Mouse (Mus musculus) left cerebral cortex, adult 18-20 months (tissue): ENCODE results near the gene Micu1. TPM values are rescaled to one million over a fixed set of nuclear protein-coding genes. Genes with fewer than 3 reads are reported as not detected.
"Not testable (repeated sequence)": the region's sequence is repeated elsewhere in the genome, so short reads cannot be mapped to it uniquely, and the experiment has no call there.

ENCODE experiments used
- DNase-seq, 2 experiments: peaks; one replicate each; pipeline ENCODE4 v3.0.0; 2021 to 2022; ENCODE audit warnings: low spot score in 2 of 2, mixed read lengths in 1 of 2
- long read RNA-seq, 2 experiments: library from polyadenylated mRNA; stranded (forward); transcript quantifications; one replicate each; pipeline ENCODE4 v2.0.0; 2021
- total RNA-seq, 2 experiments: library from RNA; stranded (reverse); gene quantifications; 2 replicates each; pipeline ENCODE4 v1.2.3; 2021

Micu1 gene
- 10 to 100 TPM; 89.9 to 92.1 TPM for total RNA-seq
- long read RNA-seq, experiment 1, transcript Micu1-204 (12 exons, 2,442 nt): major isoform, 50 of 65 reads
- long read RNA-seq, experiment 1, partial matches to known transcripts: 10 of 65 reads
- long read RNA-seq, experiment 1, other reads (novel, unspliced or antisense): 5 of 65 reads
- long read RNA-seq, experiment 2, transcript Micu1-204 (12 exons, 2,442 nt): major isoform, 21 of 27 reads
- long read RNA-seq, experiment 2, partial matches to known transcripts: 0 of 27 reads
- long read RNA-seq, experiment 2, other reads (novel, unspliced or antisense): 5 of 27 reads

DNA sequence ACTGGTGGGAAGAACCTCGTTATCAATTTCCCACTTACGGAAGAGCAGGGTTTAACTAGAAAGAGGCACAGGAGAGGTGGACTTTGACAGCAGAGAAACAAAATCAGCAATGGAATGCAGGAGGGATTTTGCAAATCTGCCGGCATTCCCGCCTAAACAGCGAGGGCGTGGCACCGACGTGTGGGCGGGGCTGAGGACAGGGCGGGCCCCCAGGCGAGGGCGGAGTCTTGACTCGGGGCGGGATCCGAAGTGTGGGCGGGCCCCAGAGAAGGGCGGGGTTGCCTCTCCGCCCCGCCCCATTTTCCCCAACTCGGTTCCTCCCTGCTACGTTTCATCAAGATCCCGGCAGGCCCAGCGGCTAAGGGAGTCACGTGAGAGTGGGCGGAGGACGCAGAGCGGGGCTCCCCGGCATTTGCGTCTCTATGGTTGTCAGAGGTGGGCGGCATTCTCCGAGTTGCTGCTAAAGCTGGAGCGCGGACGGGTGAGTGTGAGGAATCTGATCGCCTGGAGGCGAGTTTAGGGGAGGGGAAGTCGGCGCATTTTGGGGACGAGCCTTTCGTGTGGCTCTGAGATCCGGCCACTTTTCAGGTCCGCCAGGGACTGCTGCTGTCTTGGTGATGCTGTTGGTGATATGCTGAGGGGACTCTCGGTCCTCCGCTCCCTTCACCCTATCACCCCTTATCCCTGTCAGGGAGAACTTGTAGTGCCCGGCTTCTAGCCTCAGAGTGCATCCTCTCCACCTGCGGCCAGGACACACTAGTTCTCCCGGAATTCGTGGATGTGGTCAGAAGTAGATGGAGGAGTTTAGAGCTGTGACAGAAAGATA is at the start of gene Micu1:
TSS of gene Micu1 (plus strand) at position 271 of the 826 bp plus-strand sequence.
- DNase-seq: peak; percentile 97

DNA sequence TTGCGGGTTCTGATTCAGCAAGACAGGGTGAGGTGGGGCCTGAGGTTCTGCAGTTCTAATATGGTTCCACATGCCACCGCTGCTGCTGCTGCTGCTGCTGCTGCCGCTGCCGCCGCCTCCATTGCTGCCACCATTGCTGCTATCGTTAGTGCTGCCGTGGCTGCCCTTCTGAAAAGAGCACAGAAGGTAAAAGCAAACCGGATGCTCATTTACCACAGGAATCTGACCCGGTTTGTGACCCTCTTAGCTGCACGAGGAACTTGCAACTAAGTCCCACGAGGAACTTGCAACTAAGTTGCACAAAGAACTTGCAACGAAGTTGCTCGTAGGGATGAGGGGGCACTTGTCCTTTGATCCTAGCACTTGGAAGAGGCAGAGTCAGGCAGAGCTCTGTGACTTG is 45.5 kb upstream of the Micu1 start:
- DNase-seq: no peak

DNA sequence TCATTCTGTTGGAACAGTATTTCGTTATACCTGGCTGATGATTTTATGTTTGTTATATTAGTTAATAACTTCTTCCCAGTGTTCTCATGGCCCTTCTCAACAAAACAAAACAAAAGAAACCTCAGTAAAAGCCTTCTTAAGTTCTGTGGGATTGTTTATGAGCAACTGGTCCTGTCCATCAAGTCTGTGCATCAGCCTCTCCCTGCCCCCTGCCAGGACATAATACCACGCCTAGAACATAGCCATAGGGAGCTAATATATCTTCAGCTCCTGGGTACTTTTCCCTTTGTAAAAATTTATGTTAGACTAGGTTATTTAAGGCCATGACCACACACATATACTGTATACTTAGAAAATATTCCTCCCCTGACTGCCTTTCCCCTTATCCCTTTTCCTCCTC is 37.5 kb upstream of the Micu1 start:
- no peak for DNase-seq

DNA sequence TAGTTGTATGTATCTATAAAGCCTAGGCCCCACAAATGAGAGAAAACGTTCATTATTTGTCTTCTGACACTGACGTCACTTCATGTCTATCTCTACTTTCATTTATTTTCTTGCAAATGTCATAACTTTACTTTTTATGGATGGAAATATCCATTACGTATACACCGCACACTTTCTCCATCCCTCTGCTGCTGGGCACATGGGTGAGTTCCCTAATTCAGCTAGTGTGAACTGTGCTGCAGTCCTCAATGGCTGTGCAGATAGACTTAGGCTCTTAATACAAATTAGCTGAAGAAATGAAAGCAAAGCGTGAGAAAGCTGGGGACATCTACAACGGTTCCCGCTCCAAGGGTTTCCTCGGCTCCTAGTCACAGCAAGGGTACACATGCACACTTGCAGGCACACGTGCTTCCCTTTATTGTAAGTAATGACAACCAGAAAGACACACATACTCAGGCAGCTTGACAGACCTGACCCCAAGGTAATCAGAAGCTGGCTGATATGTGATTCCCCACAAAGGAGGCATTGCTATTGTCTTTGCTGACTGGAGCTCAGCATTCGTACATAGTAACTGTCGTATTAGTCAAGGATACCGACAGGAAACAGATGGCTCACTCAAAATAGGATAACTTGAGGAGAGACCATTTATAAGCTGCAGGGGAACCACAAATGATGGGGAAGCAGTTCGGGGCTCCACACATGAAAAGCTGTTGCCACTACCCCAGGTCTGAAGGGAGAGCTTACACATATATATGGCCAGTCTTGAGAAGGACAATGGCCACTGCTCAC is 36.6 kb upstream of the Micu1 start:
- DNase-seq: no peak

DNA sequence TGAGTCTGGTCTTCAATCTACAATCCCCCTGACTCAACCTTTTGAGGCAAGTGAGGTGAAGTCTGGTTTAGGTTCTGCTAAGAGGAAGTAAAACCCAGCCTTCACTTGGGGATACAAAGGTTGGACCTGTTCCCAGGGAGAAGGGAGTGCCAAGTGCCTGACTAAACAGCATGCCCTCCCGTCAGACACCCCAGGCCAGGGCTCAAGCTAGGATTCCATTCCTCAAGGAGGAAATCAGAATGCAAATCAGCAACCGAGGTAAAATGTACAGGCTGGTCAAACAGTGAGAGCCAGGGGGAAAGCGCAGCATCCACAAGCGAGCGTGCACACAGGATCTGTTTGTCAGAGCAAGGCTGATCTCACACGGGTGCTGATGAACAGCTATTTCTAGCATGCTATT is 34.9 kb upstream of the Micu1 start:
- DNase-seq: peak in 1 of 2 experiments; percentile 2

DNA sequence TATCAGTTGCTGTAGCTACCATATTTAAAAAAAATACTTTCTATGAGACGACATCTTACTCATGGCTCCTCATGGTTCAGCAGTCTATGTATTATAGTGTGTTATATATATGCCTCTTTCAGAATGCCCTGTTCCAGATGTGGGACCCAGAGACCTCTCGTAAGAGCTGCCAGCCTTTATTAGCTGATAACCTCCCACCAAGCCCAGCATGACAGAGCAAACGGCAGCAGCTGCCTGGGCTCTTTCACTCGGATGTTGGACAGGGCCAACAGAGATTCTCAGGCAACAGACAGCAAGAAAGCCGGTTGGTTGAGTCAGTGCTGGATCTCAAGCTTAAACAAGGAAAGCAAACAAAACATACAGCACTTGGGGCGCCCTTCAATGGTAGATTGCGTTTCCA is 33.8 kb upstream of the Micu1 start:
- no peak for DNase-seq

DNA sequence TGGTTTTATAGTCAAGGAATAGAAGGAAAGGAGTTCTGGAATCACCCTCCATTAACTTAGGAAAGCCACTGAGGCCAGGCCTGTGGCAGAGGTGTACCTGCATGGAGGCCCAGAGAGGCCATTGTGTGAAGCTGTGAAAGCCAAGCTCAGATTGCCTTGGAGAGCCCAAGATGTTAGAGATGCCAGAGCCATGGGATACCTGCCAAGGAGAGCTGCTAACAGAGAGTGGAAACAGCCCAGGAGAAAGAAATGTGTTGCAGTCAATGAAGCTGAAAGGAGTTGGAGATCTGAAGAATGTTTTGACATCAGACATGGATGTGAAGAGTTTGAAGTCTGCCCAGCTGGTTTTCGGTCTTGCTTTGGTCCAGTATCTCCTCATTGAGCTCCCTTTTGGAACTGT is 24.4 kb upstream of the Micu1 start:
- no peak for DNase-seq

DNA sequence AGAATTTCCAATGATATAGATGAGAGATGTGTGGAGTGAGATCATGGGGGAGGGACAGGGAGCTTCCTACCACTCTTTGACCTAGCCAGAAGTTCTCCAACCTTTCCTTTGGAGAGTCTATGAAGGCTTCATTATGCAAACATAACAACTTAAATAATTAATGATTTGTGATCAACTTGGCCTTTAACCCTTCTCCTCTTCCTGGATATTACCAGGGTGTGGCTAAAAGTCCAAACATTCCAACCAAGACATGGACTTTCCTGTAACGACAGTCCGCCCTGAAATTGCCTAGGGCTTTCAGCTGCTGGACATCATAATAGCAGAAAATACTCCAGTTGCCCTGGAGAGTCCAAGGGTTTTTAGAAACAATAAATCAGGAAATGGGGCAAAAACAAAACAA is 23.1 kb upstream of the Micu1 start:
- DNase-seq: no peak

DNA sequence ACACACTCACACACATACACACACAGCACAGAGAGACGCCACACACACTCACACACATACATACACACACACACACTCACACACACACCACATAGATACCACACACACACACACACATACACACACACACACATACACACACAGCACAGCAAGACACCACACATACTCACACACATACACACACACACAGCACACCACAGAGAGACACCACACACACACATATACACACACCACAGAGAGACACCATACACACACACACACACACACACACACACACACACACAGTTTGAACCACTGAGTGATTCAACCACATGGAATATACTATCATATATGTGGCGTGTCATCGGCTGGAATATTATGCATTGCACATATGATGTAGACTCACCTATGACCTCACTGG is 16.7 kb upstream of the Micu1 start:
- not testable (repeated sequence) for DNase-seq

DNA sequence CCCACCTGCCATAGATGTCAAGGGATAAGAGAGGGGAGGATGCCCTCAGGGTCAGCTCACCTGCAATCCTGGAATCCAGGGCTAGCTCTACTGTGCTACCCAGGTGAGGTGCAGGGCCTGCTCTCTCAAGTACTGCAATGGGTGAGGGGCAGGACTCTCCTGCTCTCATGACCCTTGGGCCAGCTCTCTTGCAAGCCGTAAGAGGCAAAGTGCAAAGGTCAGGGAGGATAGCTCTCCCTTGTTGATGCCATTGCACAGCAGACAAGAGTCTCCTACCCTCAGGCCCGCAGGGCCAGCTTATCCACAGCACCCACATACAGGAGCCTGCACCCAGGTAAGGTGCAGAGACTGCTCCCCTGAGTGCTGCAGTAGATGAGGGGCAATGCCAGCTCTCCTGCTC is 15.2 kb upstream of the Micu1 start:
- no peak for DNase-seq

DNA sequence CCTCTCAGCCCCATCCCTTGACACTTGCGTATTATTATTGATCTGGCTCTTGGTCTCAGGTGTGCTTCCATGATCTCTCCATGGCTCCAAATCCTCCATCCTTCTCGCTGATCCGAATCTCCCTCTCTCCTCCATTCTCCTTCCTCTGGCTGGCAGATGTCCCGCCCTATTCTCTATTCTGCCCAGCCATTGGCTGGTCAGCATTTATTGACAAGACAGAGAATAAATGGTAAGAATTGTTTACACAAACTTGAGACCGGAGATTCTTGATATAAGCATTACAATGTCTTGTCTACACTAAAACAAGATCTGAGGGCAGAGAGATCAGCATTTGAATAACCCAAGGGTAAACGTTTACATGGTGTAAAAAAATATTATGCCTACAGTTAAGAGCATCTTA is 12.4 kb upstream of the Micu1 start:
- no peak for DNase-seq

DNA sequence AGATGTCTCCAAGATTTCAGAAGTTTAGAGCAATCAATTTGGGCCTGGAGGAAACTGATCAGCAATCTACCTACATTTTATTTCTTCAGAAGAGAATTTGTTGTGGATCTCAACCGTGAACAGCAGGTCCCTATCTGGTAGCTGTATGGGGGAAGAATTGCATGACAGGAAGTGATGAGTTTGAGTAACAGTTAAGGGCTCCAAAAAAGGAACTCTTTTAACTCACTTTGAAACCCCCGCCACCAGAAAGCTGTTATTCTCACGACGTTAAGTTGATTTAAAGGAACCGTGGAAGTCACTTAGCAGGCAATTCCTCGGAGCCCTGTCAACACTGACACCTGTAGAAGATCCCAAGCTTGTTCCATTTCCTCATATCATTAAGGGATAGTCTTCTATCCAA is 9.8 kb upstream of the Micu1 start:
- DNase-seq: no peak

DNA sequence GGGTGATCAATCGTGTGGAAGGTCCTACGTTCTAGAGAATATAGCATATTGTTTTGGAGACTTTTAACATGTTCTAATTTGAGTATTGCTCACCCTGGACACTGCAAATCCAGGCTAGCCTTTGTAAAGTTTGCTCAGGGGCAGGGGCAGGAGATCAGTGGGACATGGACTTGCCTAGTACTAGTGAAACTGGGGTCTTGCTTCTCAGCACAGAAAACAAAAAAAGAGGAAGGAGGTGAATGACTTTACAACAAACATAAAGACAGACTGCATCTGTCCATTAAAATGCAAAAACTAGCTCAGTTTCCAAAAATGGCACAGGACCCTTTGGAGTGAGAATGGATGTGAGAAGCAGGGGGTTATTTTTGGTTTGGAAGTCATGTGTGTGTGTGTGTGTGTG is 8.2 kb upstream of the Micu1 start:
- DNase-seq: no peak

DNA sequence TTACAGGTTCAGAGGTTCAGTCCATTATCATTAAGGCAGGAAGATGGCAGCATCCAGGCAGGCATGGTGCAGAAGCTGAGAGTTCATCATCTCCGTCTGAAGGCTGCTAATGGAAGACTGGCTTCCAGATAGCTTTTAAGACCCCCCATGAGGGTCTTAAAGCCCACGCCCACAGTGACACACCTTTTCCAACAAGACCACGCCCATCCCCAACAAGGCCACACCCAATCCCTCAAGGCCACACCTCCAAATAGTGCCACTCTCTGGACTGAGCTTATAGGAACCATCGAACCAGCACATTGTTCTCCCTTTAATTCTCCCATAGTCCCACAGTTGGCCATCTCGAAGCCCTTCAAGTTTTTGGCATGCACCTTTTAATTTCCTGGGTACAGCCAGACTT is 2.8 kb upstream of the Micu1 start:
- no peak for DNase-seq

DNA sequence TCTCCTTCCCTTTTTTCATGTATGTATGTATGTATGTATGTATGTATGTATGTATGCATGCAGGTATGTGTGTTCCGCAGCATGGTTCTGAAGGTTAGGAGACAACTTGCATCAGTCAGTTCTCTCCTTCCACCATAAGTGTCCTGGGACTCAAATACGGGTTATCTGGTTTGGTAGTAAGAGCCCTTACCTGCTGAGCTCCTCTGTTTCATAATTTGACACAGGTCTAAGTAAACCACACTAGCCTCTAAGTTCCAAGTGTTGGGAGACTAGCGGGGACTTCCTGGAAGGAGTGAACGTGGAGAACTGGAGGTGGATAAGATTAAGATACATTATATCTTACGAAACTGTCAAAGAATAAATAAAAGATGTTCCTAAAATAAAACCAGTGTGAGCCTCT is 472 bp upstream of the Micu1 start:
- no peak for DNase-seq

DNA sequence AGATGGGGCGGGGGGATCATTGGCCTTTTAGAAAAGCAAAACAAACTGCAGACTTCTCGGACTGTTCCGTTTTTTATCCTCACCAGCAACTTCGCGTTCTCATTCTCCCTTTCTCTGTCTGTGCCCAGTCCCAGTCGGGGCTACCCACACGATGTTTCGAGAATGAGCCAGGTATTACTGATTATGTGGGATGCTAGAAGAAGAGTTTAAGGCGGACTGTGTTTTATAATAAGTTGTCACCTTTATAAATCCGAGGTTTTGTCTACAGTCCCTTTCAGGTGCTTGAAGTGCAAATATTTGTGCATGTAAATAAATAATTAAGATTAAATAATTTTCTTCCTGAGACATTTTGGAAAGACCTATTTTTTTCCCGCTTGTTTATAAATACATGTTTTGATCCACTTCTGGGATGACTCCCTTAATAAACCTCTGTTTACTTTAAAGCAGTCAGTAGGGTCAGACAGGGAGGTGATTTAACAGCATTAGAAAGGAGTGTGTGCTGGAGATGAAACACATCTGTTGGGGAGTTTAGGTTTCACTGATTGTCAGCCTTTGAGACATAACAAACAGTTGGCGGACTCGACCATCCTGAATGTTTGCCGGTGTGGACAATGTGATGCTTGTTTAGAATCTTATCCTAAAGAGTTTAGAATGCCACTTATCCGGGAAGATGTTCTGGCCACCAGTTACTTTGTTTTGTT is 933 bp downstream of the Micu1 start:
- no peak for DNase-seq

DNA sequence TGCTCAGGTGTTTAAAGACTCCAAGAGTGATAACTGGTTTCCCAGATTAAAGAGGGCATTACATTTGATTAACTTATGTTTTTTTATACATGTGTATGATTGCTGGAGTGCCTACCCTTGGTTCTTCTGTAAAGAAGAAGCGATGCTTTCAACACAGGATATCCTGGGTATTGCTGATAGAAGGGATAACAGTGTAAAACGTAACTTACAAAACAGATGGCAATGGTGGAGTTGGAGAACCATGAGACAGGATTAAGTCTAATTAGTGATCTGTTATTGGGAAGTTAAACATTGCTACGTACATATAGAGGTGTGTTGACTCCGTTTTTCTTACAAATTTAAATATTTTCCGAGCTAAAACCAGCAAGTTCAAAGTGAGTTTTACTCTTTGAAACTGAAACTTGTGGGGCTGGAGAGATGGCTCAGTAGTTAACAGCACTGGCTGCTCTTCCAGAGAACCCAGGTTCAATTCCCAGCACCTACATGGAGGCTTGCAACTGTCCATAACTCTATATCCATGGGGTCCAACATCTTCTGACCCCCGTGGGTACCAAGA is 4.8 kb downstream of the Micu1 start:
- no peak for DNase-seq

DNA sequence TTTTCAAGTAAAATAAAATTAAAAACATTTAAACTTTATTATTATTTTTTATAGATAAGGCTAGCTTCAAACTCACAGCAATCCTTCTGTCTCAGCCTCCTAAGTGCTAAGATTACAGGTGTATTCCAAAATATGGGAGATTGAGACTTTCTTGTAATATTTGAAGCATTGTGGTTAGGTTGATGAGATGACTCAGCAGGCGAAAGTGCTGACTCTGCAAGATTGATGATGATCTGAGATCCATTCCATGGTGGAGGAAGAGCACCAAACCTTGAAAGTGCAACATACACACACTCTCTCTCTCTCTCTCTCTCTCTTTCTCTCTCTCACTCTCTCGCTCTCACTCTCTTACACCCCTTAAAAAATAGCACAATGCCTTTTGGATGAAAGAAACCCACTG is 5.3 kb downstream of the Micu1 start:
- no peak for DNase-seq

DNA sequence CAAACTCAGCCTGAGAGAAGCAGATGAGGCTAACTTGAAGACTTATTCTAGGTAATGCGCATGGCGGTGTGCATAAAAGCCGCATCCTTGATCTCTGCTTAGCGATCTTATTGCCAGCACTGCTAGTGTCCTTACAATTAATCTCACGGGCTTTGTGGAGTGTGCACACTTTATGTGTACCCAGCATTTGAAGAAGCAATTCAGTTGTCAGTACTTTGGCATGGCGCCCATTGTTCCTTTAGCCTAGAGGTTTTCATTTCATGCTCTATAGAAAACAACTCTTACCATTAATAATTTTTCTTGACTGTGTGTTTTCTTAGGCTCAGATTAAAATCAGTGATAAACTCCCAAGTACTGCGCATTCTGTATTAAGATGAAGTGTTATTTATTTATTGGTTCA is 7.0 kb downstream of the Micu1 start:
- DNase-seq: no peak

DNA sequence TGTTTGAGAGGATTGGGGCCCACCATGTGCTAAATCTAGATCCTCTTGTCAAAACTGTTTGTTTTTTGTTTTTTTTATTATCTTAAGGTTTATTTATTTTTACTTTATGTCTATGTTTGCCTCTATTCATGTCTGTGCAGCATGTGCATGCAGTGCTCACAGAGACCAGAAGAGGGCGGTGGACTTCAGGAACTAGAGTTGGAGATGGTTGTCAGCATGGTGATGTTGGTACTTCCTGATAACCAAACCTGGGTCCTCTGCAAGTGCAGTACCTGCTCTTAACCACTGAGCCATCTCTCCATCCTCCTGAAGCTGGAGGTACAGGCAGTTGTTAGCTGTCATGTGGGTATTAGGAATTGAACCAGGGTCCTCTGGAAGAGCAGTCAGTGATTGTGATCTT is 8.0 kb downstream of the Micu1 start:
- no peak for DNase-seq

DNA sequence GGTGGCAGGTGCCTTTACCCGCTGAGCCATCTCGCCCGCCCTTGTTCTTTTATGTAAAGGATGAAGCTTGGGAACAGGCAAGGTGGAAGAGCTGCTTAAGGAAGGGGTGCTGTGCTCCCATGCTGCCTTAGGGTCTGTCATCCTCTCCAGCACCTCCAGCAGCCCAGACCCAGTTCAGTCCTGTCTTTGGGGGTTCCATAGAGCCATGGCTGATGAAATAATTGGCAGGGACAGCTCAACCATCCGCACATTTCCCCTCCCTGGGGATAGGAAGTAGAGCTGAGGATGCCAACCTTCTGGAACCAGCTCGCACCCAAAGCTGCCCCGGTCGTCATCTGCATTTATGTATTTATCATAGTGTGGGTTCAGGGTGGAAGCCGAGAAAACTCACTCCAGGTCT is 9.8 kb downstream of the Micu1 start:
- no peak for DNase-seq
